Mouse (Mus musculus) colon, adult 2 months (tissue): ENCODE results near the gene Olfr707. TPM values are rescaled to one million over a fixed set of nuclear protein-coding genes. Genes with fewer than 3 reads are reported as not detected.

Source experiments
- polyA plus RNA-seq: library from polyadenylated mRNA; depleted of rRNA; stranded (reverse); fragments of >200 nt; gene quantifications from 2 replicates; pipeline ENCODE4 v1.2.3, GENCODE M21; 2012; rRNA removed

Gene Olfr707
- not detected in 2 replicates for polyA plus RNA-seq

DNA sequence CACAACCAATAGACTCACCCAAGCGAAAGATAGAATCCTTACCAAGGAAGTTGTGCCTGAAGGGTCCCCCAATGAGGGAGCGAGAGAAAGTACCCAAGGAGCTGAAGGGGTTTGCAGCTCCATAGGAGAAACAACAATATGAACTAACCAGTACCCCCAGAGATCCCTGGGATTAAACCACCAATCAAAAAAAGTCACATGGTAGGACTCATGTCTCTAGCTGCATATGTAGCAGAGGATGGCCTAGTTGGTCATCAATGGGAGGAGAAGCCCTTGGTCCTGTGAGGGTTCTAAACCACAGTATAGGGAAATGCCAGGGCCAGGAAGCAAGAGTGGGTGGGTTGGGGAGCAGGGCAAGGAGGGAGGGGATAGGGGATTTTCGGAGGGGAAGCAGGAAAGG lies at the start of gene Olfr707:
Olfr707 (minus strand) TSS at position 101 of the 400 bp plus-strand sequence.

DNA sequence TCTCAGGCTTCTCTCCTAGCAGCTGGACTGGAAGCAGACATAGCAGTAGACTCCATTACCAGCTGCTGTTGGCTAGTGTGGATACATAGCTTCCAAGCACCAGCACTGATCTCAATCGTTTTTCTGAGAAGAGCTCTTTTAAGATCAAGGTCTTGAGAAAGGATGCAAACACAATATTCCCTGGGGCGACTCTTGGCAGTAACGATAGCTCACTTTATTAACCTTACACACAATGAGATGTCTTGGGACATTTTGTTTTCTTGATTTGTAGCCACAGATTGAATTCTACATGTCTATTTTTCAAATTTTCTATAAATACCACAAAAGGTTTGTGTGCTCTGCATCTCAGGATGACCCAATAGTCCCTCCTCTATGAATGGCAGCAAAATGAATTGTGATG lies 47.2 kb upstream of the Olfr707 start, which contains the start of gene Olfr710:
Olfr710 (minus strand) TSS at position 101 of the 400 bp plus-strand sequence.

DNA sequence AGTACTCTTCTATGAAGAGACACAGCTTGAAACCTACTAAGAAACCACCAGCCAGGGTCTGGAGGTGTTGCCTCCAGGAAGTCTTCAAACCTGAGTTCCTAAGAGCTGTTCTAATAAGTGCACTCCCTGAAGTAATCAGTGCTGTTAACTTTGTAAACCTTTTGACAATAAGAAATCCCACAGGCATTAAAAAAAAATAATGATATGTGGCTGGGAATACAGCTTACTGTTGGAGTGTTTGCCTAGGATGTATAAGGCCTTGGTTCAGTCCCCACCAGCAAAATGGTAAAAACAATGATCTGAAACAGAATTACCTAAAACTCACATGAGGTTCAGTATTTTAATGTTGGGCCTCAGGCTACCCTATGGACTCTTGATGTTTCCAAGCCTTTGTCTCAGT lies 31.1 kb upstream of the Olfr707 start, which contains the start of gene Olfr709-ps1:
Olfr709-ps1 (minus strand) TSS at position 101 of the 400 bp plus-strand sequence.

DNA sequence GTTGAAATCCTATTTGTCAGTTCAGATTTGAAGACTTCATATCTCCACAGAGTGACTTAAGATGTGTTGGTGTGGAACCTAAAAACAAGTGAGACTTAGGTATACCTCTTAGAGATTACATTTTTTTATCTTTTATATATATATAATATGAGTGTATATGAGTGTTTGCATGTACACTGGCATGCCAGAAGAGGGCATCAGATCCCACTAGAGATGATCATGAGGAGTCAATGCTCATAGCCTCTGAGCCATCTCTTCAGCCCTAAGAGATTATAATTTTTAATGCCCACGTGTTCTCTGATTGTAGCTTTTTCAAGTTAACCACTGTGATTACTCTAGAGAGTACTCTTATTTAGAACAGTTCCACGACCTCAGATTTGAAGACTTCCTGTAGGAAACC lies 6.6 kb upstream of the Olfr707 start, which contains the start of gene Olfr1532-ps1:
Olfr1532-ps1 (plus strand) TSS at position 326 of the 400 bp plus-strand sequence.

DNA sequence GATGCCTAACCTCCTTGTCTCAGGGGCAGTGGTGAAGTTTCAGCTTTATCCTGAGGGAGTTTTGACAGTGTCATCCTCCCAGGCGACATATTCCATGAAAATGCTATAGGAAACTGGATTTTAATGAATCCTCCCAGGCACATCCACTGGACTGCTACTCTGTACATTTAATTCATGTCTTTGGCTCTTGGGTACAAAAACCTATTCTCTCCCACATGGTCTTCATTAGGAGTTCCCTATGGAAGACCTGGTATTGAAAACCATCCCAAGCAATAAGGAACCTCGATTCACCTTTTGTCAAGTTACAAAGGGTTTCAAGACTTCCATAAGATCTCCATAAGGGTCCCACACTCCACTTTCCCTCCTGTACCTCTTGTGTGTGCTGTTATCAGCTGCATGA lies 13.0 kb downstream of the Olfr707 start, which contains the start of gene Olfr706:
Olfr706 (minus strand) TSS at position 101 of the 400 bp plus-strand sequence.

DNA sequence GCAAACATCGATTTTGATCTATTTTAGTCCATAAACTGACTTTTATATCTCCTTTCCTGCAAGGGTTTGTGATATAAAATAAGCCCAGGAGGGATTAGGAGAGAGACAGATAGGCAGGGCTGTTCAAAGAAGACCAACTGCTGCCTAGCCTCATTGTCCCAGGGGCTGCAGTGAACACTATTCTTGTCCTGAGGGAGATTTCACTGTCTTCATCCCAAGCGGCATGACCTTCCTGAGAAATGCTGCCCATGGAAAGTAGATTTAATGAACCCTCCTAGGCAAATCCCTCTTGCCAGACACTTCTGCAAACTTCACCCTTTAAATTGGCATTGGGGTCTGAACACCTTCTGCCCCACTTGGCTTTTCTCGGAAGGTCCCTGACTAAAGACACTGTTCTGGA lies 24.2 kb downstream of the Olfr707 start, which contains the start of gene Olfr705:
Olfr705 (minus strand) TSS at position 101 of the 400 bp plus-strand sequence.

DNA sequence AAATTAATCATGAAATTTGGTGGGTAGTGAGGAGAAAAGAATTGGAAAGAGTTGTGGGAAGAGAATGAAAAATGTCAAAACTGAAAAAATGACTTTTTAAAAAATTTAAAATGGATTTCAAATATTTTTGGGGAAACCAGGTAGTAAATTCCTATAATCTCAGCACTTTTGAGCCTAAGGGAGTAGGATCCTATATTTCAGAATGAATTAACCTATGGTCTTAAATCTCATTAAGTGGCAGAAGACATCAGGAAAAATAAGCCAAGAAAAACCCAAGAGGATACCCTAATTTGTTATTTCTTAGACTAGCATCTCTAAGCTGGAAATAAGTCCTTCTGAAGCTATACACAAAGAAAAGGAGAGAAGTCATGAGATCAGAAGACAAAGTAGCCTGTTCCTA lies 38.2 kb downstream of the Olfr707 start, which contains the start of gene Olfr704:
Olfr704 (plus strand) TSS at position 301 of the 400 bp plus-strand sequence.

DNA sequence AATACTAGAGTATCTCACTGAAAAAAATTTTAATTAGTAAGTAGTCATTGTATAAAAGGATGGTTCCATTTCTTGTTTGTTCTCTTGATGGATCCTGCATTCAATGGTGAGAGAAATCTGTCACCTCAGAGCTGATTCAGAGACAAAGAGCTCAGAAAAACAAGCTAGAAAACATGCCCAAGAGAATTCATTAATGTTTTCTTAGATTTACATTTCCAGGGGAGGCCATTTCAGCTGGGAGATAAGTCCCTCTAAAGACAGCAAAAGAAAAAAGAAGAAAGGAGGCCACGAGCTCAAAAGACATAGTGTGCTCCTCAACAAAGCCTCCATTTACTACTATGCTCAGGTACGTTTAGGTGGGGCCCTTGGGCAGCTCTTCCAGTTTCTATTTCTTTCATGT lies 58.0 kb downstream of the Olfr707 start, which contains the start of gene Olfr703:
Olfr703 (plus strand) TSS at position 301 of the 400 bp plus-strand sequence.

Other genes with a start within 250 kb of the Olfr707 start
- not detected in 2 replicates for gene Olfr693, start 220.7 kb downstream of the Olfr707 start, polyA plus RNA-seq
- not detected in 2 replicates for gene Olfr694, start 209.4 kb downstream of the Olfr707 start, polyA plus RNA-seq
- not detected in 2 replicates for gene Olfr695, start 184.8 kb downstream of the Olfr707 start, polyA plus RNA-seq
- not detected in 2 replicates for gene Olfr697, start 158.8 kb downstream of the Olfr707 start, polyA plus RNA-seq
- not detected in 2 replicates for gene Olfr698, start 145.8 kb downstream of the Olfr707 start, polyA plus RNA-seq
- not detected in 2 replicates for gene Olfr699, start 108.0 kb downstream of the Olfr707 start, polyA plus RNA-seq
- gene Olfr700, start 92.4 kb downstream of the Olfr707 start, polyA plus RNA-seq, result not detected in 2 replicates
- not detected in 2 replicates for gene Olfr701, start 87.1 kb downstream of the Olfr707 start, polyA plus RNA-seq
- not detected in 2 replicates for gene Olfr702, start 67.3 kb downstream of the Olfr707 start, polyA plus RNA-seq
- gene Olfr703, start 57.9 kb downstream of the Olfr707 start, polyA plus RNA-seq, result not detected in 2 replicates
- not detected in 2 replicates for gene Olfr704, start 38.1 kb downstream of the Olfr707 start, polyA plus RNA-seq
- gene Olfr705, start 24.4 kb downstream of the Olfr707 start, polyA plus RNA-seq, result not detected in 2 replicates
- not detected in 2 replicates for gene Olfr706, start 13.1 kb downstream of the Olfr707 start, polyA plus RNA-seq
- not detected in 2 replicates for gene Olfr1532-ps1, start 6.8 kb upstream of the Olfr707 start, polyA plus RNA-seq
- not detected in 2 replicates for gene Olfr709-ps1, start 31.0 kb upstream of the Olfr707 start, polyA plus RNA-seq
- gene Olfr710, start 47.1 kb upstream of the Olfr707 start, polyA plus RNA-seq, result not detected in 2 replicates
- not detected in 2 replicates for gene Olfr6, start 62.7 kb upstream of the Olfr707 start, polyA plus RNA-seq
- gene Olfr711, start 74.2 kb upstream of the Olfr707 start, polyA plus RNA-seq, result not detected in 2 replicates
- not detected in 2 replicates for gene Olfr2, start 104.8 kb upstream of the Olfr707 start, polyA plus RNA-seq
- gene Olfr713, start 129.9 kb upstream of the Olfr707 start, polyA plus RNA-seq, result not detected in 2 replicates
- gene Olfr714, start 169.7 kb upstream of the Olfr707 start, polyA plus RNA-seq, result not detected in 2 replicates
- not detected in 2 replicates for gene Olfr17, start 192.0 kb upstream of the Olfr707 start, polyA plus RNA-seq
- not detected in 2 replicates for gene Olfr715b, start 209.1 kb upstream of the Olfr707 start, polyA plus RNA-seq
- not detected in 2 replicates for gene Olfr715, start 229.8 kb upstream of the Olfr707 start, polyA plus RNA-seq
- gene Olfr716, start 237.1 kb upstream of the Olfr707 start, polyA plus RNA-seq, result not detected in 2 replicates